Mouse (Mus musculus) bone marrow, adult 2 months (tissue): ENCODE results near the gene Ccdc149. TPM values are rescaled to one million over a fixed set of nuclear protein-coding genes. Genes with fewer than 3 reads are reported as not detected.

Experiments used
- H3K27ac ChIP-seq: fragments of 200-500 bp; 2 replicates; pipeline ENCODE4 v1.5.1; 2012; ENCODE audit warnings: low read depth, mild to moderate bottlenecking, control low read depth, inconsistent platforms, low read length; ENCODE audit not compliant: control insufficient read depth, poor library complexity, insufficient read depth
- H3K4me1 ChIP-seq: fragments of 200-500 bp; 2 replicates; pipeline ENCODE4 v1.6.1; 2011; ENCODE audit warnings: low read length; ENCODE audit not compliant: control insufficient read depth, insufficient read depth
- H3K4me3 ChIP-seq: fragments of 200-500 bp; replicated peaks from 2 replicates; pipeline ENCODE3; 2011; ENCODE audit warnings: mild to moderate bottlenecking, low read depth, low read length, control low read depth; ENCODE audit not compliant: control insufficient read depth
- CTCF ChIP-seq: fragments of 200-500 bp; IDR thresholded peaks from 2 replicates; pipeline ENCODE4 v1.5.1; 2011; ENCODE audit warnings: low read length, control low read depth; ENCODE audit not compliant: control insufficient read depth, insufficient read depth
- POLR2A ChIP-seq: fragments of 200-500 bp; IDR thresholded peaks from 2 replicates; pipeline ENCODE4 v1.6.1; 2011; ENCODE audit warnings: low read depth, mild to moderate bottlenecking, control low read depth, low read length, borderline replicate concordance; ENCODE audit not compliant: control insufficient read depth
- WGBS: fragments of 180-500 bp; shearing (Covaris S2); methylation state at CpG from one replicate; pipeline ENCODE4 v1.1.7; 2018; 5-methylcytosine and 5-hydroxymethylcytosine counted together
- polyA plus RNA-seq: library from polyadenylated mRNA; stranded (reverse); fragments of >200 nt; gene quantifications from 2 replicates; pipeline ENCODE4 v1.2.4, GENCODE M21; 2011; ENCODE audit warnings: low replicate concordance; ENCODE audit not compliant: missing spikeins, insufficient read depth, insufficient read length

Ccdc149 gene
- polyA plus RNA-seq, 1 experiment = not detected

GRCm38 (mm10) chr5:52431276-52431844 lies 40.0 kb downstream of the Ccdc149 start:
- no peak overlapping the region for H3K27ac ChIP-seq
- no peak overlapping the region for H3K4me3 ChIP-seq
- no peaks in the 10 kb centered on the region; the same call in 1 of the 2 replicates for H3K4me1 ChIP-seq
- WGBS = 63% methylated on average over 8 of the region's 8 CpGs
- TF ChIP-seq CTCF (no peak), POLR2A (no peak)

GRCm38 (mm10) chr5:52429731-52430480 lies 41.4 kb downstream of the Ccdc149 start:
- Histone ChIP-seq H3K4me3 (no peak overlapping the region), H3K27ac (no peak overlapping the region), H3K4me1 (no peaks in the 10 kb centered on the region)
- TF ChIP-seq CTCF (no peak), POLR2A (no peak)
- 78% methylated on average over 14 of the region's 14 CpGs for WGBS

GRCm38 (mm10) chr5:52428613-52429012 lies 42.7 kb downstream of the Ccdc149 start:
- Histone ChIP-seq H3K4me1 (no peaks in the 10 kb centered on the region), H3K27ac (no peak overlapping the region), H3K4me3 (no peak overlapping the region)
- TF ChIP-seq POLR2A (no peak), CTCF (no peak)
- 78% methylated on average over 4 of the region's 4 CpGs for WGBS

GRCm38 (mm10) chr5:52425819-52426218 lies 45.5 kb downstream of the Ccdc149 start:
- WGBS = 80% methylated on average over 9 of the region's 9 CpGs

GRCm38 (mm10) chr5:52423893-52424292 lies 47.4 kb downstream of the Ccdc149 start:
- TF ChIP-seq POLR2A (no peak), CTCF (no peak)
- 21% methylated on average over 3 of the region's 3 CpGs for WGBS
- H3K27ac ChIP-seq = no peak overlapping the region
- no peak overlapping the region for H3K4me3 ChIP-seq
- H3K4me1 ChIP-seq = no peaks in the 10 kb centered on the region

More at GRCm38 (mm10) chr5:52425819-52426218, 45.5 kb downstream of the Ccdc149 start:
- TF ChIP-seq CTCF = no peak
- TF ChIP-seq POLR2A = no peak
- Histone ChIP-seq H3K27ac (no peak overlapping the region), H3K4me1 (no peaks in the 10 kb centered on the region), H3K4me3 (no peak overlapping the region)

GRCm38 (mm10) chr5:52416485-52416884 lies 54.8 kb downstream of the Ccdc149 start:
- Histone ChIP-seq H3K4me1 (no peaks in the 10 kb centered on the region), H3K27ac (no peak overlapping the region), H3K4me3 (no peak overlapping the region)
- 71% methylated on average over 2 of the region's 2 CpGs for WGBS
- TF ChIP-seq POLR2A (no peak), CTCF (no peak)

- Histone ChIP-seq H3K27ac (no peak overlapping the region), H3K4me3 (no peak overlapping the region), H3K4me1 (no peaks in the 10 kb centered on the region)
- WGBS = 86% methylated on average over 6 of the region's 6 CpGs
- TF ChIP-seq CTCF (no peak), POLR2A (no peak)
These were observed 55.4 kb downstream of the Ccdc149 start for GRCm38 (mm10) chr5:52415917-52416316.

GRCm38 (mm10) chr5:52415193-52415592 lies 56.1 kb downstream of the Ccdc149 start:
- 77% methylated on average over 1 of the region's 1 CpGs for WGBS
- H3K4me3 ChIP-seq = no peak overlapping the region
- no peaks in the 10 kb centered on the region for H3K4me1 ChIP-seq
- no peak for TF ChIP-seq CTCF
- TF ChIP-seq POLR2A = no peak
- no peak overlapping the region for H3K27ac ChIP-seq

GRCm38 (mm10) chr5:52411567-52411966 lies 59.8 kb downstream of the Ccdc149 start:
- 62% methylated on average over 3 of the region's 3 CpGs for WGBS
- Histone ChIP-seq H3K4me3 (no peak overlapping the region), H3K4me1 (no peaks in the 10 kb centered on the region), H3K27ac (no peak overlapping the region)
- TF ChIP-seq POLR2A = no peak
- TF ChIP-seq CTCF = no peak
